8 mouse cellular contexts compared by ENCODE assay signal in genomic region chr12:69370936-69371335, GRCm38 (mm10). TPM values are rescaled to one million over a fixed set of nuclear protein-coding genes. Genes with fewer than 3 reads are reported as not detected.
DNase-seq lines count a peak whose midpoint lies in the region; ATAC-seq and TF ChIP-seq lines count a peak whose summit lies in the region.

No protein-coding gene starts in this region.

- peaks cover 21% of the 10 kb centered on the region for H3K4me1 ChIP-seq in lung, embryonic 15.5 days
- H3K4me1 ChIP-seq in embryonic fibroblast, embryonic 13.5 days (ENCODE audit: control insufficient read depth, insufficient read depth, low read length) = peaks cover 2% of the 10 kb centered on the region; the same call in 1 of the 2 replicates
- H3K4me1 ChIP-seq in limb, embryonic 11.5 days (ENCODE audit: control insufficient read depth, insufficient read depth, low read length) = peaks cover 6% of the 10 kb centered on the region
- H3K4me1 ChIP-seq in olfactory bulb, adult 2 months (ENCODE audit: control insufficient read depth, insufficient read depth, low read length) = peaks cover 10% of the 10 kb centered on the region; the same call in 1 of the 2 replicates

- DNase-seq in lung, postnatal 4 days = no peak
- DNase-seq in limb, embryonic 11.5 days (ENCODE audit: low spot score) = no peak
- no peak for DNase-seq in left cerebral cortex, postnatal 10 days (ENCODE audit: extremely low spot score in 1 of 2, low spot score in 2 of 2)
- no peak for DNase-seq in thymus, postnatal 25 days

- intact Hi-C loops in left cerebral cortex, postnatal 10 days (cut with DNase I) = loop anchor here (5.0 to 10.0 kb wide), 3 partner anchors 91 to 314 kb away; partner anchors contain the start of gene Sos2

- no peak for TF ChIP-seq POLR2A in embryonic fibroblast, embryonic 13.5 days (IDR thresholded peaks at IDR 0.05; ENCODE audit: low read depth, low read length)
- no peak for TF ChIP-seq POLR2A in olfactory bulb, adult 2 months (IDR thresholded peaks at IDR 0.05; ENCODE audit: insufficient read depth, low read depth, low read length)

- H3K4me3 ChIP-seq in lung, embryonic 15.5 days = peak overlapping the region; percentile 97
- peak overlapping the region; percentile 60 for H3K4me3 ChIP-seq in embryonic fibroblast, embryonic 13.5 days (ENCODE audit: insufficient read depth, low read length)
- peak overlapping the region; percentile 84 for H3K4me3 ChIP-seq in limb, embryonic 11.5 days (ENCODE audit: low read depth, low read length)
- H3K4me3 ChIP-seq in olfactory bulb, adult 2 months (ENCODE audit: insufficient read depth, low read depth, low read length) = peak overlapping the region; percentile 67; the same call in 1 of the 2 replicates

- ATAC-seq in lung, embryonic 15.5 days (ENCODE audit: borderline replicate concordance, extremely low read depth, low FRiP score, low TSS enrichment) = no peak
- no peak for ATAC-seq in limb, embryonic 11.5 days (ENCODE audit: insufficient number of reproducible peaks, low FRiP score, low TSS enrichment, low read depth)
- ATAC-seq in monocyte, adult 5-6 weeks (replicated peaks; ENCODE audit: insufficient number of reproducible peaks, low FRiP score, low TSS enrichment, poor library complexity, severe bottlenecking) = no peak

- H3K27ac ChIP-seq in lung, embryonic 15.5 days = peak overlapping the region; percentile 99
- H3K27ac ChIP-seq in embryonic fibroblast, embryonic 13.5 days (ENCODE audit: insufficient read depth, low read length) = peak overlapping the region; percentile 98
- H3K27ac ChIP-seq in limb, embryonic 11.5 days (replicated peaks; ENCODE audit: low read depth, low read length) = peak overlapping the region; percentile 88; the same call in 1 of the 2 replicates
- H3K27ac ChIP-seq in olfactory bulb, adult 2 months (ENCODE audit: insufficient read depth, low read depth, low read length) = 0 out of 2 replicates have a peak overlapping the region, but pooled peaks have one; percentile 53

- TF ChIP-seq CTCF in embryonic fibroblast, embryonic 13.5 days (IDR thresholded peaks at IDR 0.05; ENCODE audit: borderline replicate concordance, insufficient read depth, low read length) = no peak
- TF ChIP-seq CTCF in olfactory bulb, adult 2 months (IDR thresholded peaks at IDR 0.05; ENCODE audit: insufficient read depth, low read depth, low read length) = no peak

- H3K4me2 ChIP-seq in lung, embryonic 15.5 days = peak overlapping the region; percentile 86
- peak overlapping the region; percentile 77 for H3K4me2 ChIP-seq in limb, embryonic 11.5 days (ENCODE audit: low read depth, severe bottlenecking)

- H3K9ac ChIP-seq in lung, embryonic 15.5 days = peak overlapping the region; percentile 99
- peak overlapping the region; percentile 87; the same call in 1 of the 2 replicates for H3K9ac ChIP-seq in limb, embryonic 11.5 days (ENCODE audit: low read length)

- H3K9me3 ChIP-seq in lung, embryonic 15.5 days = no peaks in the 10 kb centered on the region
- no peaks in the 10 kb centered on the region for H3K9me3 ChIP-seq in limb, embryonic 11.5 days (ENCODE audit: control insufficient read depth, low read length)

- WGBS in lung, embryonic 15.5 days = 11% methylated on average over 7 of the region's 7 CpGs
- 14% methylated on average over 7 of the region's 7 CpGs for WGBS in limb, embryonic 11.5 days
- 16% methylated on average over 7 of the region's 7 CpGs for WGBS in olfactory bulb, adult 2 months

- H3K36me3 ChIP-seq in lung, embryonic 15.5 days = peaks cover 11% of the 10 kb centered on the region
- 0 out of 2 replicates have a peak, but pooled peaks cover 2% of the 10 kb centered on the region for H3K36me3 ChIP-seq in limb, embryonic 11.5 days (ENCODE audit: control insufficient read depth, insufficient read depth, low read length)

- H3K27me3 ChIP-seq in lung, embryonic 15.5 days = no peaks in the 10 kb centered on the region
- no peaks in the 10 kb centered on the region for H3K27me3 ChIP-seq in limb, embryonic 11.5 days (ENCODE audit: control insufficient read depth, insufficient read depth, low read length)

RNA-seq across cellular contexts. Expression of gene Arf6, which starts 1.0 kb away (rescaled TPM):
- 50.6 and 54.5 TPM in 2 replicates for polyA plus RNA-seq in lung, embryonic 15.5 days (2015; fragmentation: Nextera tagmentation; extraction: Ambion mirVana)
- 106 and 119 TPM in 2 replicates for polyA plus RNA-seq in embryonic fibroblast, embryonic 13.5 days (2011; ENCODE audit: insufficient read length, low read depth, missing spikeins)
- polyA plus RNA-seq in limb, embryonic 11.5 days (2014; fragmentation: Nextera tagmentation; extraction: Ambion mirVana) = 51.6 and 54.5 TPM in 2 replicates
- polyA plus RNA-seq in olfactory bulb, adult 2 months (2012; ENCODE audit: insufficient read depth, insufficient read length, low replicate concordance, missing spikeins) = 607 TPM in 1 of 2 replicates, not detected in the other
- total RNA-seq in monocyte, adult 5-6 weeks (2017) = 213 to 230 TPM (median 223 TPM) in 3 replicates
- 10 to 100 TPM; 61.6 to 62.8 TPM for total RNA-seq in left cerebral cortex, postnatal 10 days (2021)

RNA-seq across cellular contexts. Expression of gene Gm9887, which starts 1.3 kb away (rescaled TPM):
- 1.8 and 1.9 TPM in 2 replicates for polyA plus RNA-seq in lung, embryonic 15.5 days (2015; fragmentation: Nextera tagmentation; extraction: Ambion mirVana)
- not detected in 2 replicates for polyA plus RNA-seq in embryonic fibroblast, embryonic 13.5 days (2011; ENCODE audit: insufficient read length, low read depth, missing spikeins)
- polyA plus RNA-seq in limb, embryonic 11.5 days (2014; fragmentation: Nextera tagmentation; extraction: Ambion mirVana) = 1.0 and 1.4 TPM in 2 replicates
- not detected in 2 replicates for polyA plus RNA-seq in olfactory bulb, adult 2 months (2012; ENCODE audit: insufficient read depth, insufficient read length, low replicate concordance, missing spikeins)
- not detected in 3 replicates for total RNA-seq in monocyte, adult 5-6 weeks (2017)
- 1 to 10 TPM; 1.4 to 1.6 TPM for total RNA-seq in left cerebral cortex, postnatal 10 days (2021)

RNA-seq across cellular contexts. Expression of gene Nemf, which starts 14.0 kb away (rescaled TPM):
- 76.9 and 84.2 TPM in 2 replicates for polyA plus RNA-seq in lung, embryonic 15.5 days (2015; fragmentation: Nextera tagmentation; extraction: Ambion mirVana)
- 57.2 and 70.2 TPM in 2 replicates for polyA plus RNA-seq in embryonic fibroblast, embryonic 13.5 days (2011; ENCODE audit: insufficient read length, low read depth, missing spikeins)
- 87.8 and 91.8 TPM in 2 replicates for polyA plus RNA-seq in limb, embryonic 11.5 days (2014; fragmentation: Nextera tagmentation; extraction: Ambion mirVana)
- not detected in 2 replicates for polyA plus RNA-seq in olfactory bulb, adult 2 months (2012; ENCODE audit: insufficient read depth, insufficient read length, low replicate concordance, missing spikeins)
- total RNA-seq in monocyte, adult 5-6 weeks (2017) = 89.6 to 137 TPM (median 117 TPM) in 3 replicates
- total RNA-seq in left cerebral cortex, postnatal 10 days (2021) = 10 to 100 TPM; 38.2 to 40.8 TPM
